Mouse (Mus musculus) hindbrain, postnatal 0 days (tissue): ENCODE data around the gene Msrb1. TPM values are rescaled to one million over a fixed set of nuclear protein-coding genes. Genes with fewer than 3 reads are reported as not detected.

Source experiments
- ATAC-seq: fragments of 200-750 bp; cut with Nextera tagmentation; 2 replicates; pipeline ENCODE4 v1.8.0; 2017; ENCODE audit warnings: mild to moderate bottlenecking, moderate TSS enrichment, moderate library complexity
- DNase-seq: peaks from one replicate; pipeline ENCODE4 v3.0.0-alpha.2; 2015; ENCODE audit warnings: low spot score
- H3K27ac ChIP-seq: fragments of 300-500 bp; sonication (generic); 2 replicates; pipeline ENCODE4 v1.5.1; 2014; ENCODE audit warnings: mild to moderate bottlenecking
- H3K27me3 ChIP-seq: fragments of 300-500 bp; sonication (generic); 2 replicates; pipeline ENCODE4 v1.6.1; 2014; ENCODE audit warnings: low read length, mixed read lengths; ENCODE audit not compliant: insufficient read depth
- H3K36me3 ChIP-seq: fragments of 300-500 bp; sonication (generic); 2 replicates; pipeline ENCODE4 v1.6.1; 2014; ENCODE audit warnings: low read length, mixed read lengths; ENCODE audit not compliant: insufficient read depth
- H3K4me1 ChIP-seq: fragments of 300-500 bp; sonication (generic); 2 replicates; pipeline ENCODE4 v1.6.1; 2014; ENCODE audit warnings: antibody characterized with exemption, low read length, mixed read lengths; ENCODE audit not compliant: insufficient read depth
- H3K4me2 ChIP-seq: fragments of 300-500 bp; sonication (generic); 2 replicates; pipeline ENCODE4 v1.6.1; 2014; ENCODE audit warnings: low read depth, mild to moderate bottlenecking, low read length, moderate library complexity, mixed read lengths
- H3K4me3 ChIP-seq: fragments of 300-500 bp; sonication (generic); 2 replicates; pipeline ENCODE4 v1.5.1; 2014; ENCODE audit warnings: low read length
- H3K9ac ChIP-seq: fragments of 300-500 bp; sonication (generic); replicated peaks from 2 replicates; pipeline ENCODE4 v1.6.1; 2014; ENCODE audit warnings: mild to moderate bottlenecking, low read length, moderate library complexity, mixed read lengths
- H3K9me3 ChIP-seq: fragments of 300-500 bp; sonication (generic); 2 replicates; pipeline ENCODE4 v1.6.1; 2016; ENCODE audit warnings: low read length, mixed read lengths
- CTCF ChIP-seq: IDR thresholded peaks from 2 replicates; pipeline ENCODE4 v1.5.1; 2016; ENCODE audit warnings: antibody characterized with exemption, control low read depth, low read depth
- WGBS: fragments of 180-500 bp; shearing (Covaris S2); extraction: QIAGEN DNeasy Blood & Tissue Kit; methylation state at CpG from one replicate; pipeline ENCODE4 v1.1.7; 2014; 5-methylcytosine and 5-hydroxymethylcytosine counted together
- polyA plus RNA-seq: library from polyadenylated mRNA; unstranded; fragments of >200 nt; fragmentation: Nextera tagmentation; extraction: Ambion mirVana; gene quantifications from 2 replicates; pipeline ENCODE4 v1.2.1, GENCODE M21; 2015
- total RNA-seq: library from RNA; depleted of rRNA; stranded (reverse); fragments of >200 nt; gene quantifications from 2 replicates; pipeline ENCODE4 v1.2.3, GENCODE M21; 2014; rRNA removed

Gene Msrb1
- total and polyA plus RNA-seq, 2 experiments from 2014 or later = 17.0 to 22.7 TPM

- ATAC-seq (no peak), DNase-seq (no peak)
- H3K27ac ChIP-seq = no peak overlapping the region
- H3K9ac ChIP-seq = no peak overlapping the region
- no peaks in the 10 kb centered on the region for H3K4me1 ChIP-seq
- no peaks in the 10 kb centered on the region for H3K27me3 ChIP-seq
- no peaks in the 10 kb centered on the region for H3K36me3 ChIP-seq
- no peak overlapping the region for H3K4me2 ChIP-seq
- H3K4me3 ChIP-seq = no peak overlapping the region
- no peaks in the 10 kb centered on the region for H3K9me3 ChIP-seq
- 87% methylated on average over 5 of the region's 5 CpGs for WGBS
- TF ChIP-seq CTCF = no peak
These were observed 36.8 kb downstream of the Msrb1 start for GRCm38 (mm10) chr17:24773241-24773640.

- 79% methylated on average over 8 of the region's 8 CpGs for WGBS
- H3K27me3 ChIP-seq = no peaks in the 10 kb centered on the region
These were observed 38.7 kb downstream of the Msrb1 start for GRCm38 (mm10) chr17:24775173-24775572.

GRCm38 (mm10) chr17:24777073-24777472 is 40.6 kb downstream of the Msrb1 start:
- H3K4me1 ChIP-seq = no peaks in the 10 kb centered on the region
- no peak for TF ChIP-seq CTCF
- no peak overlapping the region for H3K9ac ChIP-seq
- H3K27ac ChIP-seq = no peak overlapping the region
- DNase-seq (no peak), ATAC-seq (no peak)
- no peaks in the 10 kb centered on the region for H3K27me3 ChIP-seq
- H3K4me3 ChIP-seq = no peak overlapping the region
- H3K4me2 ChIP-seq = no peak overlapping the region
- no peaks in the 10 kb centered on the region for H3K36me3 ChIP-seq
- WGBS = 87% methylated on average over 2 of the region's 2 CpGs
- no peaks in the 10 kb centered on the region for H3K9me3 ChIP-seq

More at GRCm38 (mm10) chr17:24775173-24775572, 38.7 kb downstream of the Msrb1 start:
- TF ChIP-seq CTCF = no peak
- Histone ChIP-seq H3K27ac (no peak overlapping the region), H3K4me2 (no peak overlapping the region), H3K4me1 (no peaks in the 10 kb centered on the region), H3K36me3 (no peaks in the 10 kb centered on the region), H3K9ac (no peak overlapping the region), H3K4me3 (no peak overlapping the region), H3K9me3 (no peaks in the 10 kb centered on the region)
- DNase-seq = no peak
- ATAC-seq = no peak

- Histone ChIP-seq H3K4me1 (no peaks in the 10 kb centered on the region), H3K4me3 (no peak overlapping the region), H3K9ac (no peak overlapping the region), H3K27me3 (no peaks in the 10 kb centered on the region), H3K36me3 (no peaks in the 10 kb centered on the region), H3K4me2 (no peak overlapping the region), H3K27ac (no peak overlapping the region), H3K9me3 (no peaks in the 10 kb centered on the region)
- TF ChIP-seq CTCF = no peak
- WGBS = 93% methylated on average over 2 of the region's 2 CpGs
- DNase-seq = no peak
- no peak for ATAC-seq
These were observed 44.4 kb downstream of the Msrb1 start for GRCm38 (mm10) chr17:24780821-24781220.

GRCm38 (mm10) chr17:24792190-24792589 is 55.7 kb downstream of the Msrb1 start:
- Histone ChIP-seq H3K27ac (no peak overlapping the region), H3K9me3 (no peaks in the 10 kb centered on the region), H3K36me3 (no peaks in the 10 kb centered on the region), H3K4me2 (no peak overlapping the region), H3K4me3 (no peak overlapping the region), H3K9ac (no peak overlapping the region), H3K4me1 (no peaks in the 10 kb centered on the region), H3K27me3 (no peaks in the 10 kb centered on the region)
- TF ChIP-seq CTCF = no peak
- DNase-seq = no peak
- 71% methylated on average over 8 of the region's 8 CpGs for WGBS
- no peak for ATAC-seq

Other genes starting within 250 kb of the Msrb1 start
- gene Caskin1, start 248.0 kb upstream of the Msrb1 start, total RNA-seq = 152 and 163 TPM in 2 replicates
- gene Caskin1, start 248.0 kb upstream of the Msrb1 start, polyA plus RNA-seq = 42.1 and 43.7 TPM in 2 replicates
- 159 and 165 TPM in 2 replicates for gene Traf7, start 208.7 kb upstream of the Msrb1 start, total RNA-seq
- 64.0 and 66.1 TPM in 2 replicates for gene Traf7, start 208.7 kb upstream of the Msrb1 start, polyA plus RNA-seq
- 2.7 and 4.0 TPM in 2 replicates for gene Rab26, start 202.4 kb upstream of the Msrb1 start, total RNA-seq
- 10.6 and 14.7 TPM in 2 replicates for gene Rab26, start 202.4 kb upstream of the Msrb1 start, polyA plus RNA-seq
- 87.9 and 99.2 TPM in 2 replicates for gene Pkd1, start 186.8 kb upstream of the Msrb1 start, total RNA-seq
- 14.9 and 16.0 TPM in 2 replicates for gene Pkd1, start 186.8 kb upstream of the Msrb1 start, polyA plus RNA-seq
- 98.0 and 114 TPM in 2 replicates for gene Tsc2, start 104.0 kb upstream of the Msrb1 start, total RNA-seq
- gene Tsc2, start 104.0 kb upstream of the Msrb1 start, polyA plus RNA-seq = 45.7 and 51.2 TPM in 2 replicates
- gene Nthl1, start 104.0 kb upstream of the Msrb1 start, total RNA-seq = 4.2 and 5.6 TPM in 2 replicates
- 7.2 and 7.8 TPM in 2 replicates for gene Nthl1, start 104.0 kb upstream of the Msrb1 start, polyA plus RNA-seq
- 72.8 and 91.1 TPM in 2 replicates for gene Slc9a3r2, start 86.3 kb upstream of the Msrb1 start, total RNA-seq
- 57.6 and 60.6 TPM in 2 replicates for gene Slc9a3r2, start 86.3 kb upstream of the Msrb1 start, polyA plus RNA-seq
- gene Npw, start 78.2 kb upstream of the Msrb1 start, total RNA-seq = 0.78 TPM in 1 of 2 replicates, not detected in the other
- gene Npw, start 78.2 kb upstream of the Msrb1 start, polyA plus RNA-seq = 0.65 and 0.81 TPM in 2 replicates
- 40.9 and 47.0 TPM in 2 replicates for gene Zfp598, start 67.0 kb upstream of the Msrb1 start, total RNA-seq
- 14.2 and 14.6 TPM in 2 replicates for gene Zfp598, start 67.0 kb upstream of the Msrb1 start, polyA plus RNA-seq
- gene Syngr3, start 46.7 kb upstream of the Msrb1 start, total RNA-seq = 331 and 347 TPM in 2 replicates
- gene Syngr3, start 46.7 kb upstream of the Msrb1 start, polyA plus RNA-seq = 280 and 294 TPM in 2 replicates
- gene Gfer, start 40.5 kb upstream of the Msrb1 start, total RNA-seq = 21.1 and 26.1 TPM in 2 replicates
- gene Gfer, start 40.5 kb upstream of the Msrb1 start, polyA plus RNA-seq = 39.7 and 41.4 TPM in 2 replicates
- gene Noxo1, start 40.4 kb upstream of the Msrb1 start, total RNA-seq = 6.1 and 8.1 TPM in 2 replicates
- gene Noxo1, start 40.4 kb upstream of the Msrb1 start, polyA plus RNA-seq = 1.4 and 2.2 TPM in 2 replicates
- 53.2 and 55.2 TPM in 2 replicates for gene Tbl3, start 29.0 kb upstream of the Msrb1 start, total RNA-seq
- 43.5 and 49.2 TPM in 2 replicates for gene Tbl3, start 29.0 kb upstream of the Msrb1 start, polyA plus RNA-seq
- not detected in 2 replicates for gene Rnf151, start 18.6 kb upstream of the Msrb1 start, total RNA-seq
- gene Rnf151, start 18.6 kb upstream of the Msrb1 start, polyA plus RNA-seq = not detected in 2 replicates
- 2,181 and 2,600 TPM in 2 replicates for gene Rps2, start 18.5 kb upstream of the Msrb1 start, total RNA-seq
- gene Rps2, start 18.5 kb upstream of the Msrb1 start, polyA plus RNA-seq = 809 and 820 TPM in 2 replicates
- 135 and 157 TPM in 2 replicates for gene Ndufb10, start 12.2 kb upstream of the Msrb1 start, total RNA-seq
- gene Ndufb10, start 12.2 kb upstream of the Msrb1 start, polyA plus RNA-seq = 353 and 356 TPM in 2 replicates
- gene Rpl3l, start 8.8 kb upstream of the Msrb1 start, total RNA-seq = 1.3 TPM in 1 of 2 replicates, not detected in the other
- 0.41 and 0.52 TPM in 2 replicates for gene Rpl3l, start 8.8 kb upstream of the Msrb1 start, polyA plus RNA-seq
- gene Hs3st6, start 16.3 kb downstream of the Msrb1 start, total RNA-seq = not detected in 2 replicates
- 0.43 and 0.47 TPM in 2 replicates for gene Hs3st6, start 16.3 kb downstream of the Msrb1 start, polyA plus RNA-seq
- gene Meiob, start 67.6 kb downstream of the Msrb1 start, total RNA-seq = not detected in 2 replicates
- 0.10 TPM in 1 of 2 replicates, not detected in the other for gene Meiob, start 67.6 kb downstream of the Msrb1 start, polyA plus RNA-seq
- 64.8 and 93.5 TPM in 2 replicates for gene Hagh, start 103.5 kb downstream of the Msrb1 start, total RNA-seq
- gene Hagh, start 103.5 kb downstream of the Msrb1 start, polyA plus RNA-seq = 82.4 and 84.2 TPM in 2 replicates
- 16.6 and 25.7 TPM in 2 replicates for gene Fahd1, start 113.7 kb downstream of the Msrb1 start, total RNA-seq
- 20.2 and 22.2 TPM in 2 replicates for gene Fahd1, start 113.7 kb downstream of the Msrb1 start, polyA plus RNA-seq
- 0.52 TPM in 1 of 2 replicates, not detected in the other for gene Igfals, start 129.4 kb downstream of the Msrb1 start, total RNA-seq
- 0.18 and 0.29 TPM in 2 replicates for gene Igfals, start 129.4 kb downstream of the Msrb1 start, polyA plus RNA-seq
- gene Nubp2, start 149.7 kb downstream of the Msrb1 start, total RNA-seq = 35.7 and 52.7 TPM in 2 replicates
- 63.5 and 65.0 TPM in 2 replicates for gene Nubp2, start 149.7 kb downstream of the Msrb1 start, polyA plus RNA-seq
- gene Spsb3, start 150.0 kb downstream of the Msrb1 start, total RNA-seq = 122 and 135 TPM in 2 replicates
- gene Spsb3, start 150.0 kb downstream of the Msrb1 start, polyA plus RNA-seq = 90.6 and 94.9 TPM in 2 replicates
- gene Eme2, start 158.4 kb downstream of the Msrb1 start, total RNA-seq = 34.9 and 49.5 TPM in 2 replicates
- 21.4 and 24.3 TPM in 2 replicates for gene Eme2, start 158.4 kb downstream of the Msrb1 start, polyA plus RNA-seq
- gene Mrps34, start 158.5 kb downstream of the Msrb1 start, total RNA-seq = 37.8 and 58.3 TPM in 2 replicates
- gene Mrps34, start 158.5 kb downstream of the Msrb1 start, polyA plus RNA-seq = 124 and 136 TPM in 2 replicates
- gene Nme3, start 159.9 kb downstream of the Msrb1 start, total RNA-seq = 66.1 and 67.0 TPM in 2 replicates
- 92.6 and 95.1 TPM in 2 replicates for gene Nme3, start 159.9 kb downstream of the Msrb1 start, polyA plus RNA-seq
- gene Mapk8ip3, start 200.3 kb downstream of the Msrb1 start, total RNA-seq = 165 and 177 TPM in 2 replicates
- gene Mapk8ip3, start 200.3 kb downstream of the Msrb1 start, polyA plus RNA-seq = 62.0 and 62.4 TPM in 2 replicates
- gene Jpt2, start 224.0 kb downstream of the Msrb1 start, total RNA-seq = 57.0 and 61.2 TPM in 2 replicates
- gene Jpt2, start 224.0 kb downstream of the Msrb1 start, polyA plus RNA-seq = 63.1 and 68.5 TPM in 2 replicates